Mouse (Mus musculus) forebrain, embryonic 13.5 days (tissue): ENCODE data around the gene Mybl2. TPM values are rescaled to one million over a fixed set of nuclear protein-coding genes. Genes with fewer than 3 reads are reported as not detected.

Experiments
- ATAC-seq: fragments of 200-750 bp; cut with Nextera tagmentation; 2 replicates; pipeline ENCODE4 v1.8.0; 2017
- H3K27ac ChIP-seq: fragments of 300-500 bp; sonication (generic); 2 replicates; pipeline ENCODE4 v1.5.1; 2015; ENCODE audit warnings: inconsistent platforms, mild to moderate bottlenecking, moderate library complexity
- H3K27me3 ChIP-seq: fragments of 300-500 bp; sonication (generic); 2 replicates; pipeline ENCODE4 v1.6.1; 2015; ENCODE audit warnings: mild to moderate bottlenecking, inconsistent platforms
- H3K36me3 ChIP-seq: fragments of 300-500 bp; sonication (generic); 2 replicates; pipeline ENCODE4 v1.6.1; 2015; ENCODE audit warnings: mild to moderate bottlenecking, inconsistent platforms; ENCODE audit not compliant: poor library complexity, severe bottlenecking
- H3K4me1 ChIP-seq: fragments of 300-500 bp; sonication (generic); 2 replicates; pipeline ENCODE4 v1.6.1; 2015; ENCODE audit warnings: inconsistent platforms
- H3K4me2 ChIP-seq: fragments of 300-500 bp; sonication (generic); 2 replicates; pipeline ENCODE4 v1.6.1; 2015; ENCODE audit warnings: inconsistent platforms, mild to moderate bottlenecking, moderate library complexity
- H3K4me3 ChIP-seq: fragments of 300-500 bp; sonication (generic); 2 replicates; pipeline ENCODE4 v1.5.1; 2015; ENCODE audit warnings: mild to moderate bottlenecking, inconsistent platforms
- H3K9ac ChIP-seq: fragments of 300-500 bp; sonication (generic); 2 replicates; pipeline ENCODE4 v1.6.1; 2015; ENCODE audit warnings: mild to moderate bottlenecking, inconsistent platforms
- H3K9me3 ChIP-seq: fragments of 300-500 bp; sonication (generic); replicated peaks from 2 replicates; pipeline ENCODE4 v1.6.1; 2016; ENCODE audit warnings: inconsistent platforms
- WGBS: fragments of 180-500 bp; shearing (Covaris S2); methylation state at CpG from one replicate; pipeline ENCODE4 v1.1.7; 2015; 5-methylcytosine and 5-hydroxymethylcytosine counted together
- polyA plus RNA-seq: library from polyadenylated mRNA; unstranded; fragments of >200 nt; fragmentation: Nextera tagmentation; extraction: Ambion mirVana; gene quantifications from 2 replicates; pipeline ENCODE4 v1.2.1, GENCODE M21; 2015

The Mybl2 gene
- polyA plus RNA-seq, 1 experiment from 2014 or later: 24.8 TPM

DNA sequence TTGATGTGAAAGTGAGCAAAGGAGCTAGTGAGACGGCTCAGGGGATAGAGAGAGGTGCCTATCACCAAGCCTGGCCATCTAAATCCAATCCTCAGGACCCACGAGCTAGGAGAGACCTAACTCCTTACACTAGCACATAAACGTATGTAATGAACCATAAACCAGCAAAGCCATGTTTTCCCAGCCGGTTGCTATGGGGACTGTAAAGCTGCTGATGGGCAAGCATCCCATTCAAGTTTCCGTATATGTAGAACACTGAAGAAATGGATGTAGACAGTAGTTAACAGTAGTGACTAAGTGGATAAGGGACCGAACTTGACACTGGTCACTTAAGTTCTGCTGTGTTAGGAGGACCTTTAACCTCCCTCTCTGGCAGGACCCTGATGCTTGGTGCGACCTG lies 19.5 kb downstream of the Mybl2 start:
- Histone ChIP-seq H3K9ac (no peak overlapping the region), H3K27ac (no peak overlapping the region), H3K4me3 (no peak overlapping the region), H3K36me3 (peaks cover 57% of the 10 kb centered on the region), H3K9me3 (no peaks in the 10 kb centered on the region), H3K27me3 (no peaks in the 10 kb centered on the region), H3K4me2 (no peak overlapping the region), H3K4me1 (no peaks in the 10 kb centered on the region)
- ATAC-seq: no peak
- WGBS: 83% methylated on average over 7 of the region's 7 CpGs

DNA sequence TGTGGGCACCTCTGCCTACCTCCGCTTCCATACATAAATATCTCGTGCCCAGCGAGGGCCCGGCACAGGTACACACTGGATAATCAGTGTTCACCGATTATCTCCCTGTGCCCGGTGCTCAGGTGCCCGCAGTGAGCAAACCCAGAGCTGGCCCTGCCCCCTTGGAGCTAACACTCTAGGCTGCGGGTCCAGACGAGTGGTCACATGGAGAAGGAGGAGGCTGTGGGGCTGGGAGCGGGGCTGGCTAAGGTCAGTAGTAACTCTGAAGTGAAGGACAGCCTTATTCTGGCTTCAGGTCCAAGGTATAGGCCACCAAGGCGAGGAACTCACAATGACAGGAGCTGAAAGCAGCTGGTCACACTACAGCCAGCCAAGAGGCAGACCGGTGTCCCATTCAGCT lies 20.3 kb downstream of the Mybl2 start:
- H3K36me3 ChIP-seq: peaks cover 61% of the 10 kb centered on the region
- WGBS: 93% methylated on average over 12 of the region's 12 CpGs

DNA sequence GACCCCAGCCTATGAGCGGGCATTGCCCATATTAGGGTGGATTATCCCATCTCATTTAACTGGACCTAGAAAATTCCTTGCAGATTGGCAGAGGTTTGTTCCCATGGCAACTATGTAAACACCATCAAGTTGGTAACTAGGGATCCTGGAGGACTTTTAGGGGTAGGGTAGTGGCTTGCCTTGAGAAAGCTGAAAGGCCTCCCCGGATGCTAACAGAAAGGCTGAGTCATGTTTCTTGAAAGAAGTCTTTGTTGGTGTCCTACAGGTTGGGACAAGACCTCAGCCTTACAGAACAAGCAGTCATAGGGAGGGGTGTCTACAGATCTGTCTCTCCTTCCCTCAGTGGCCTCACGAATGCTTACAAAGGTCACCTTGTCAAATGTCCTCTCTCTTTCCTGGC lies 20.7 kb downstream of the Mybl2 start:
- Histone ChIP-seq H3K27ac (no peak overlapping the region), H3K4me3 (no peak overlapping the region), H3K4me2 (no peak overlapping the region), H3K9me3 (no peaks in the 10 kb centered on the region), H3K36me3 (peaks cover 61% of the 10 kb centered on the region), H3K4me1 (no peaks in the 10 kb centered on the region), H3K27me3 (no peaks in the 10 kb centered on the region), H3K9ac (no peak overlapping the region)
- WGBS: 67% methylated on average over 3 of the region's 3 CpGs
- no peak for ATAC-seq

More for the DNA sequence above, 20.3 kb downstream of the Mybl2 start:
- Histone ChIP-seq H3K27me3 (no peaks in the 10 kb centered on the region), H3K9ac (no peak overlapping the region), H3K4me1 (no peaks in the 10 kb centered on the region), H3K9me3 (no peaks in the 10 kb centered on the region), H3K4me2 (no peak overlapping the region), H3K4me3 (no peak overlapping the region), H3K27ac (no peak overlapping the region)
- no peak for ATAC-seq

DNA sequence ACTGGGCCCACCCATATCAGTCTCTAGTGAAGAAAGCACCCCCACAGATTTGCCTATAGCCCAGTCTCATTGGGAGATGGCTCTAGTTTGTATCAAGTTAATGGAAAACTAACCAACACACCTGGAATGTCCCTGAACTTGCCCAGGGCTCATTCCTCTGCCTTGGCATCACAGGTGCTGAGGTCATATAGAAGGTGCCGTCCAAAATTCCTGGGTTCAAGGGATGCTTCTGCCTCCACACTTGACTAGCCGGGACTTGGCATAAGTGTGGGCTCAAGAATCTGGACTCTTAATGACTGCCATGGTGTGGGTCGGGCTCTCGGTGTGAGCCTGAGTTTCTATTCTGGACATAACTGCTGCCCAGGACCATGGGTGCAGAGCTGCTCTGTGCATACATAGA lies 24.6 kb downstream of the Mybl2 start:
- Histone ChIP-seq H3K36me3 (peaks cover 57% of the 10 kb centered on the region), H3K4me3 (no peak overlapping the region)
- no peak for ATAC-seq

DNA sequence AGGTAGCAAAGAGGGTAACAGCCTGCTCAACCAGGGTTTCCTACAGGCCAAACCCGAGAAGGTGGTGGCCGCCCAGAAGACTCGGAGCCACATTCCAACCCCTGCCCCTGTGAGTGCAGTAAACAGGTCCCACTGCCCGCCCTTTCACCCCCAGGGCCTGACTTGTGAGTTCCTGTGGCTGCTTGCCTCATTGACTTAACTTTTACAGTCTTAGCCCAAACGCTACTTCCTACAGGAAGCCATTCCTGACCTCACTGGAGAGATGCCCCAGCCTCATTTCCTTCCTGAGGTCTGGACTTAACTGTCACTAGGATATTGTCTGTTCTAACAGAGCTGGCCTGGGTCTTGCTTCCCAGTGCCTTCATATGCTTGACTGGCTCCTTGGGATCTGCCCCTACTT lies 28.1 kb downstream of the Mybl2 start:
- Histone ChIP-seq H3K9me3 (no peaks in the 10 kb centered on the region), H3K27ac (no peak overlapping the region), H3K4me1 (no peaks in the 10 kb centered on the region), H3K27me3 (no peaks in the 10 kb centered on the region), H3K36me3 (peaks cover 32% of the 10 kb centered on the region), H3K4me3 (no peak overlapping the region), H3K9ac (no peak overlapping the region), H3K4me2 (no peak overlapping the region)
- no peak for ATAC-seq
- 88% methylated on average over 5 of the region's 5 CpGs for WGBS

More for the DNA sequence above, 24.6 kb downstream of the Mybl2 start:
- H3K9ac ChIP-seq: no peak overlapping the region
- H3K27me3 ChIP-seq: no peaks in the 10 kb centered on the region
- H3K9me3 ChIP-seq: no peaks in the 10 kb centered on the region
- H3K4me1 ChIP-seq: no peaks in the 10 kb centered on the region
- WGBS: 93% methylated on average over 4 of the region's 4 CpGs
- H3K4me2 ChIP-seq: no peak overlapping the region
- no peak overlapping the region for H3K27ac ChIP-seq

DNA sequence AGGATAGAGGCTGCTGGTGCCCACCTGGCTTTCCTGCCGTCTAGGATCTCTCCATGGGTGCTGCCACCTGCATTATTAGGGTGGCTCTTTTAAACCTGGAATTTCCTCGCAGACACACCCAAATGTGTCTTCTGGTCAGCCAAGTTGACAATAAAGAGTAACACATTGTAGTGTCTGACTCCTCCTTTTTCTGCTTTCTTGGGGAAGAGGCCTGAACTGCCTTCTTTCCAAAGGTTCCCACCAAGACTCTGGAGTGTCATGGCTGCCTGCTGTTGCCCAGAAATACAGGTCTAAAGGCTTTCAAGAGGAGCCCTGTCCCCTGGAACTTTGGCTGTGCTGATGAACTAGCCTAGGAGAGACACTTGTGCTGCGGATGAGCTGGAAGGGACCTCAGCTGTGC lies 30.0 kb downstream of the Mybl2 start:
- Histone ChIP-seq H3K4me3 (no peak overlapping the region), H3K4me2 (no peak overlapping the region), H3K9me3 (no peaks in the 10 kb centered on the region), H3K9ac (no peak overlapping the region), H3K4me1 (no peaks in the 10 kb centered on the region), H3K27me3 (no peaks in the 10 kb centered on the region), H3K27ac (no peak overlapping the region), H3K36me3 (peaks cover 18% of the 10 kb centered on the region; the same call in 1 of the 2 replicates)
- 96% methylated on average over 3 of the region's 3 CpGs for WGBS
- ATAC-seq: no peak

DNA sequence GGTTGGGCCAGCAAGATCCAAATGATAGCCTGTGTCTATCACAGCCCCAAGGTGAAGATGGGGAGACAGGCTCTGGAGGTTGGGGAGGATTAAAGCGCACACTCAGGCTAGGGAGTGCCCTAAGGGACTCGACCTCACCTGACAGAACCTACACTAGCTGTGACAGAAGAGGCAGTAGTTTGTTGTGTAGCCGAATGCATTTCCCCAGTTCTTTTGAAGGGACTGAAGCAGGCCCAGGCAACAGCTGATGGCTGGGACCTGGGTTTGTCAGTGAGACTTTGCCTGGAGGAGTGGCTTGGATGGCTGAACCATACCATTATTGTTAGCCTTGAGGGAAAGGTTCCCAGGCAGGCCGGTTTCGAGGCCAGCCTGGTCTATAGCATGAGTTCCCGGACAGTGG lies 30.6 kb downstream of the Mybl2 start:
- Histone ChIP-seq H3K4me3 (no peak overlapping the region), H3K9me3 (no peaks in the 10 kb centered on the region), H3K36me3 (peaks cover 13% of the 10 kb centered on the region; the same call in 1 of the 2 replicates), H3K4me2 (no peak overlapping the region), H3K27me3 (no peaks in the 10 kb centered on the region), H3K9ac (no peak overlapping the region), H3K4me1 (no peaks in the 10 kb centered on the region), H3K27ac (no peak overlapping the region)
- ATAC-seq: no peak
- 91% methylated on average over 6 of the region's 6 CpGs for WGBS

DNA sequence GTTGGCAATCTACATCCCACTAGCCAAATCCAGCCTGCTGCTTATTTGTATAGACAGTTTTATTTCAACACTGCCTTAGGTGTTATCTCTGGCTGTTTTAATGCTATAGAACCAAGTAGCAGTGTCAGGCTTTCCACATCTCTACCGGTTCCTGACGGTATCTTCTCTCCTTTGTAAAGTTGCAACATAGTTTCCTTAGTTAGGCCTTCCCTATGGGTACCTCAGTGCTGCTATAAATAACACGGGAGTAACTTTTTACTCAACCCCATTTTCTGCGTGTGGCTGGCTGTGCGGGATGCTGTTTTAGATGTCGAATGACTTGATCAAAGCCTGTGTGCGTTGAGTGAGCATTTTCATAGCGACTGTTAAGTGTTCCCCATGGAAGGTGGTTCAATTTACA lies 32.1 kb downstream of the Mybl2 start:
- WGBS: 83% methylated on average over 8 of the region's 8 CpGs
- Histone ChIP-seq H3K9me3 (no peaks in the 10 kb centered on the region), H3K9ac (no peak overlapping the region), H3K36me3 (peaks cover 7% of the 10 kb centered on the region; the same call in 1 of the 2 replicates), H3K27me3 (no peaks in the 10 kb centered on the region), H3K27ac (no peak overlapping the region), H3K4me2 (no peak overlapping the region), H3K4me1 (no peaks in the 10 kb centered on the region), H3K4me3 (no peak overlapping the region)
- ATAC-seq: no peak

DNA sequence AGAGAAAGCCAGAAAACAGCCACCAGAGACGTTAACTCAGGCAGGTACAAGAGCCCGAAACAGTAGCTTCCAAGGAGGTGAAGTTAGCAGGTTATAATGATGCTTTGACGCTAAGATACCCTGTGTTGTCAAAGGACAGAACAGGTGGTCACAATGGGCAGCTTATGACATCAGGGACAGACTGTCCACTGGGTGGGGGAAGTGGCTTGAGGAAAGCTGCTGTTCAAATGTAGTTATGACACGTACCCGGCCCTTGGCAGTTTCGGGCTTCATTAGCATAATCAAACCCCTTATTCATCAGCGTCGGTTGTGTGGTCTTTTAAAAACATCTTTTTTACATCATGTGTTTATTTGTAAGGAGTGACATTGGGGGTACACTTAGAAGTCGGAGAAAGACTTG lies 33.2 kb downstream of the Mybl2 start, which contains the start of gene Gtsf1l:
TSS of gene Gtsf1l (minus strand) at position 128 of the 400 bp plus-strand sequence.
- no peak within 1 kb of the TSS for H3K27ac ChIP-seq
- H3K27me3 ChIP-seq: no peaks in the 10 kb centered on the region
- no peak within 1 kb of the TSS for H3K4me2 ChIP-seq
- H3K36me3 ChIP-seq: peaks cover 7% of the 10 kb centered on the region; the same call in 1 of the 2 replicates
- no peaks in the 10 kb centered on the region for H3K9me3 ChIP-seq
- H3K9ac ChIP-seq: no peak within 1 kb of the TSS
- 84% methylated on average over 9 of the region's 9 CpGs for WGBS
- H3K4me1 ChIP-seq: no peaks in the 10 kb centered on the region
- H3K4me3 ChIP-seq: no peak within 1 kb of the TSS
- ATAC-seq: no peak

DNA sequence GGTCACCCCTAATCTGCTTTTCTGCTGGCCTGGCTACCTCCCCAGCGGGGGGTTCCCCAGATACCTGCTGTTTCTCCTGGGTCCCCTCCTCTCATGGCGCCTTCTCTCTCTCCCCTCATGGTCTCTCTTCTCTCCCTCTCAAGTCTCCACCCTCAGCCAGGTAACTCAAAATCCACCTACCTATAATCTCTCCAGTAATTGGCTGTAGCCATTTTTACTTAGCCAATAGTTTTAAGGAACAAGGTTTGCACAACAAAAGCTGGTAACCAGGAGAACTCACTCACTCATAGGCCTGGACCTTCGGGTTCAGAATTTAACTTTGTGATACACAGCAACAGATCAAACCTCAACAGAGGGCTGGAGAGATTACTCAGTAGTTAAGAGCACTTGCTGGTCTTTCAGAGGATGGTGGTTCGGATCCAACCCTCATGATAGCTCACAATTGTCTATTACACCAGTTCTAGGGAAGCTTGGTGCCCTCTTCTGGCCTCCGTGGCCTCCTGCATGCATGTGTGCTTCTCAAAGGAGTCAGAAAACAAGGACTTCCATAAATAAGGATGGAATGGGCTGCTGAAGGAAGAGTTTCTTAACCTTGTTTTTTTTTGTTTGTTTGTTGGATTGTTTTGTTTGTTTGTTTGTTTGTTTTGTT lies 35.1 kb downstream of the Mybl2 start:
- WGBS: 72% methylated on average over 5 of the region's 5 CpGs
- Histone ChIP-seq H3K4me1 (no peaks in the 10 kb centered on the region), H3K27ac (no peak overlapping the region), H3K9me3 (no peaks in the 10 kb centered on the region), H3K9ac (no peak overlapping the region), H3K4me2 (no peak overlapping the region), H3K36me3 (peaks cover 4% of the 10 kb centered on the region; the same call in 1 of the 2 replicates), H3K27me3 (no peaks in the 10 kb centered on the region), H3K4me3 (no peak overlapping the region)
- ATAC-seq: no peak

DNA sequence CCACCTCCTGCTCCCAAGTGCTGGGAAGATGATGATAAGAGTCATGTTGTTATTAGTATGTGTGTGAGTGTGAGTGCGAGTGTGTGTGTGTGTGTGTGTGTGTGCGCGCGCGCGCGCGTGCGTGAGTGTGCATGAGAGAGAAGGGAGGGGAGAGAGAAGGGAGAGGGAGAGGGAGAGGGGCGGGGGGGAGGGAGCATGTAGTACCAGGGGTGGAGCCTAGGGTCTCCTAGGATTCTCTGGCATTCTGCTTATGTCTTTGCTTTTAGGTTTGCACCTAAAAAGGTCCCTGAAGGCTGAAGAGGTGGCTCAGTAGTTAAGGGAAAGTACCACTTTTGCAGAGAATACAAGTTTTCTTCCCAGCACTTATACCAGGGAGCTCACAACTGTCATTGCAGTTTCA lies 40.4 kb downstream of the Mybl2 start:
- no peaks in the 10 kb centered on the region for H3K4me1 ChIP-seq

DNA sequence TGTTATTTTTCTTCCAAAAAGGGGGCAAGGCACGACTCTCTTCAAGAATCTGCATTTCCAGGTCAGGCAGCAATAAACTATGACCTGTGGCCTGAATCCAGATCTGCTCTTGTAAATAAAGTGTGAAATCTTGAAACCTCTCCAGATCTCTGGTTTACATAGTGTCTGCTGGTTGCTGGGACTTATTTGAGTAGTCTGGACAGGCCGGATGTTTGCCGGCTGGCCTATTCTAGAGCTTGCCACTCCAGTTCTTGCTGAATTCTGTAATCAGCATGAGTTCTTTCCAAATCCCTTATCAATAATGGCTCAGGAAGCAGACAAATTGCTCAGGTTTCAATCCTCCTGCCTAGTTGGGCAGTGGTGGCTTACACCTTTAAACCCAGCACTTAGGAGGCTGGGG lies 41.3 kb downstream of the Mybl2 start:
- H3K9me3 ChIP-seq: no peaks in the 10 kb centered on the region
- H3K4me2 ChIP-seq: no peak overlapping the region
- 0 out of 2 replicates have a peak, but pooled peaks cover 4% of the 10 kb centered on the region for H3K27me3 ChIP-seq
- no peak overlapping the region for H3K9ac ChIP-seq
- H3K27ac ChIP-seq: no peak overlapping the region
- H3K4me1 ChIP-seq: no peaks in the 10 kb centered on the region
- WGBS: 66% methylated on average over 3 of the region's 3 CpGs
- H3K4me3 ChIP-seq: no peak overlapping the region
- no peak for ATAC-seq
- H3K36me3 ChIP-seq: no peaks in the 10 kb centered on the region

More for the DNA sequence above, 40.4 kb downstream of the Mybl2 start:
- Histone ChIP-seq H3K4me2 (no peak overlapping the region), H3K9ac (no peak overlapping the region), H3K36me3 (no peaks in the 10 kb centered on the region), H3K9me3 (no peaks in the 10 kb centered on the region), H3K27ac (no peak overlapping the region), H3K27me3 (0 out of 2 replicates have a peak, but pooled peaks cover 4% of the 10 kb centered on the region), H3K4me3 (no peak overlapping the region)
- 89% methylated on average over 9 of the region's 10 CpGs for WGBS
- ATAC-seq: no peak

DNA sequence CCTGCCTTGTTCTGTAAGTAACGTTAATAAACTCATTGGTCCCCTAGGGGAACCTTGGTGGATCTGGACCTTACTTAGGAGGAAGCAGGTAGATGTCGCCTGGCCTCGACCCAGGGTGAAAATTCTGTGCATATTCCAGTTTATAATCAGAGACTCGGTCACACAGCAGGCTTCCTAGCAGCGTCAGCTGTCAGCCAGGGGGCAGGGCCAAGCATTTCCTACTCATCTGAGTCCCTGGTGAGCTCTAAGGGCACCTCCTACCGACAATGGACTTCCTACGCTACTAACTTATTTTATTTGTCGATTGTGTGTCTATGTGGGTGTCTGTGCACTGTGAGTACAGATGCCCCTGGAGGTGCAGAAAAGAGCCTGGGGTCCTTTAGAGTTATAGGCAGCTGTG lies 45.4 kb downstream of the Mybl2 start:
- Histone ChIP-seq H3K27me3 (0 out of 2 replicates have a peak, but pooled peaks cover 11% of the 10 kb centered on the region), H3K4me2 (no peak overlapping the region), H3K9me3 (no peaks in the 10 kb centered on the region), H3K9ac (no peak overlapping the region), H3K36me3 (no peaks in the 10 kb centered on the region), H3K4me1 (peaks cover 10% of the 10 kb centered on the region), H3K27ac (no peak overlapping the region), H3K4me3 (no peak overlapping the region)
- WGBS: 57% methylated on average over 8 of the region's 8 CpGs
- no peak for ATAC-seq
